ENCODE assay signal across 8 mouse cellular contexts in genomic region chr5:47014351-47014750, GRCm38 (mm10).
DNase-seq lines count a peak whose midpoint lies in the region; ATAC-seq and TF ChIP-seq lines count a peak whose summit lies in the region.

No protein-coding gene starts in this region.

- no peaks in the 10 kb centered on the region for H3K9me3 ChIP-seq in liver, embryonic 12.5 days (replicated peaks)

- TF ChIP-seq CTCF in cerebellum, adult 2 months (IDR thresholded peaks at IDR 0.05; ENCODE audit: borderline replicate concordance, insufficient read depth, low read depth, low read length): peak; percentile 26; the same call in 1 of the 2 replicates

- H3K27me3 ChIP-seq in cerebellum, adult 2 months (ENCODE audit: control insufficient read depth, insufficient read depth, low read length): no peaks in the 10 kb centered on the region
- no peaks in the 10 kb centered on the region for H3K27me3 ChIP-seq in liver, embryonic 12.5 days (replicated peaks)

- TF ChIP-seq POLR2A in cerebellum, adult 2 months (IDR thresholded peaks at IDR 0.05; ENCODE audit: borderline replicate concordance, insufficient read depth, low read length): no peak

- H3K4me3 ChIP-seq in cerebellum, adult 2 months (replicated peaks; ENCODE audit: insufficient read depth, low read depth, low read length): no peak overlapping the region
- H3K4me3 ChIP-seq in liver, embryonic 12.5 days: no peak overlapping the region

- DNase-seq in cerebellum, adult 2 months: peak; percentile 1 to 5
- DNase-seq in liver: peak; percentile 33
- peak; percentile 63 for DNase-seq in brain, adult 2 months (ENCODE audit: low read depth, low spot score)
- DNase-seq in forelimb bud, embryonic 11.5 days (ENCODE audit: low read depth, low spot score): peak; percentile 25
- DNase-seq in lung, adult 18-20 months: peak; percentile 7 to 8
- DNase-seq in yolk sac, embryonic 10.5 days (ENCODE audit: low spot score): peak; percentile 6

- no peak for ATAC-seq in cerebellum, adult (ENCODE audit: insufficient number of reproducible peaks, low FRiP score, low TSS enrichment)
- ATAC-seq in liver, embryonic 12.5 days: no peak

- H3K4me2 ChIP-seq in liver, embryonic 12.5 days: no peak overlapping the region

- no peaks in the 10 kb centered on the region for H3K36me3 ChIP-seq in liver, embryonic 12.5 days

- H3K9ac ChIP-seq in liver, embryonic 12.5 days: no peak overlapping the region

- H3K27ac ChIP-seq in cerebellum, adult 2 months (ENCODE audit: insufficient read depth, low read length): no peak overlapping the region
- no peak overlapping the region for H3K27ac ChIP-seq in liver, embryonic 12.5 days

- H3K4me1 ChIP-seq in cerebellum, adult 2 months (ENCODE audit: control insufficient read depth, insufficient read depth, low read length): no peaks in the 10 kb centered on the region
- no peaks in the 10 kb centered on the region for H3K4me1 ChIP-seq in liver, embryonic 12.5 days

Comparison
In these comparisons a context has a peak if more than half of its experiments do, and no peak if none do; other contexts are left out.
1. DNase-seq: peak in every context shown above with its lines; median percentile 63 in brain, adult 2 months; 33 in liver; 25 in forelimb bud, embryonic 11.5 days; 8 in lung, adult 18-20 months; 6 in yolk sac, embryonic 10.5 days; 3 in cerebellum, adult 2 months.